Mouse (Mus musculus) CH12.LX (cell line): Measurements from ENCODE around the gene Adgb. TPM values are rescaled to one million over a fixed set of nuclear protein-coding genes. Genes with fewer than 3 reads are reported as not detected.
"Not testable (repeated sequence)": the region's sequence is repeated elsewhere in the genome, so short reads cannot be mapped to it uniquely, and the experiment has no call there.

Source experiments
- DNase-seq: peaks from one replicate; pipeline ENCODE4 v3.0.0-alpha.2; 2013; ENCODE audit errors: extremely low read depth
- H3K27ac ChIP-seq: 2 replicates; pipeline ENCODE4 v1.5.1; 2012; ENCODE audit warnings: low read depth, mild to moderate bottlenecking, control low read depth, moderate library complexity; ENCODE audit not compliant: insufficient read depth
- H3K27me3 ChIP-seq: replicated peaks from 2 replicates; pipeline ENCODE3; 2012; ENCODE audit warnings: inconsistent platforms
- H3K36me3 ChIP-seq, 2 experiments: replicated peaks in 1 of 2; 2 replicates each; pipeline versions ENCODE3 to v1.6.1; 2012; ENCODE audit warnings: inconsistent platforms in 1 of 2, low read length in 1 of 2, mild to moderate bottlenecking in 1 of 2, mixed read lengths in 1 of 2, moderate library complexity in 1 of 2; ENCODE audit not compliant: control insufficient read depth in 1 of 2, insufficient read depth in 1 of 2
- H3K4me1 ChIP-seq, 2 experiments: 2 replicates each; pipeline ENCODE4 v1.6.1; 2012; ENCODE audit warnings: inconsistent platforms in 1 of 2, moderate library complexity in 1 of 2; ENCODE audit not compliant: insufficient read depth in 2 of 2, control insufficient read depth in 1 of 2
- H3K4me2 ChIP-seq: 2 replicates; pipeline ENCODE4 v1.6.1; 2012; ENCODE audit warnings: low read depth, mild to moderate bottlenecking, control low read depth; ENCODE audit not compliant: poor library complexity, insufficient read depth, severe bottlenecking
- H3K4me3 ChIP-seq, 3 experiments: fragments of 150-350 bp in 1 of 3; sonication (generic) in 1 of 3; replicated peaks in 1 of 3; 2 replicates each; pipeline versions ENCODE3 to v1.5.1; 2011 to 2012; ENCODE audit warnings: low read depth in 2 of 3, low read length in 2 of 3, mild to moderate bottlenecking in 2 of 3, moderate library complexity in 2 of 3, control low read depth in 1 of 3, improper control_type of control experiment in 1 of 3, inconsistent platforms in 1 of 3, mixed read lengths in 1 of 3; ENCODE audit not compliant: poor library complexity in 1 of 3
- H3K79me2 ChIP-seq: replicated peaks from 2 replicates; pipeline ENCODE4 v1.6.1; 2012; ENCODE audit warnings: mild to moderate bottlenecking, moderate library complexity; ENCODE audit not compliant: control insufficient read depth, poor library complexity, insufficient read depth, severe bottlenecking; ENCODE audit errors: extremely low read depth
- H3K9ac ChIP-seq: 2 replicates; pipeline ENCODE4 v1.6.1; 2012; ENCODE audit warnings: low read depth, mild to moderate bottlenecking, control low read depth, moderate library complexity; ENCODE audit not compliant: insufficient read depth
- H3K9me3 ChIP-seq: replicated peaks from 2 replicates; pipeline ENCODE3; 2012; ENCODE audit warnings: low read length, inconsistent platforms, mixed read lengths
- BHLHE40 ChIP-seq: IDR thresholded peaks from 2 replicates; pipeline ENCODE4 v1.6.1; 2011; ENCODE audit warnings: mild to moderate bottlenecking, low read depth, low read length, improper control_type of control experiment
- CHD1 ChIP-seq: IDR thresholded peaks from 2 replicates; pipeline ENCODE4 v1.6.1; 2012; ENCODE audit warnings: low read depth, low read length, improper control_type of control experiment, inconsistent platforms
- CHD2 ChIP-seq: IDR thresholded peaks from 2 replicates; pipeline ENCODE4 v1.6.1; 2011; ENCODE audit warnings: low read length, improper control_type of control experiment
- CTCF ChIP-seq, 2 experiments: IDR thresholded peaks in 1 of 2; conservative IDR thresholded peaks in 1 of 2; 2 replicates each; pipeline ENCODE4 v1.5.1; 2011 to 2012; ENCODE audit warnings: low read depth in 2 of 2, low read length in 2 of 2, improper control_type of control experiment in 1 of 2, inconsistent platforms in 1 of 2, mild to moderate bottlenecking in 1 of 2, moderate library complexity in 1 of 2
- E2F4 ChIP-seq: IDR thresholded peaks from 2 replicates; pipeline ENCODE4 v1.6.1; 2011; ENCODE audit warnings: low read depth, low read length, improper control_type of control experiment; ENCODE audit not compliant: insufficient replicate concordance
- ELF1 ChIP-seq: IDR thresholded peaks from 2 replicates; pipeline ENCODE4 v1.6.1; 2014; ENCODE audit warnings: low read depth, mild to moderate bottlenecking, inconsistent platforms, low read length, improper control_type of control experiment
- EP300 ChIP-seq: IDR thresholded peaks from 2 replicates; pipeline ENCODE4 v1.6.1; 2011; ENCODE audit warnings: low read length, improper control_type of control experiment
- ETS1 ChIP-seq: conservative IDR thresholded peaks from 2 replicates; pipeline ENCODE4 v1.6.1; 2012; ENCODE audit warnings: low read depth, mild to moderate bottlenecking, inconsistent platforms, low read length, improper control_type of control experiment, moderate library complexity
- HCFC1 ChIP-seq: IDR thresholded peaks from 2 replicates; pipeline ENCODE4 v1.6.1; 2012; ENCODE audit warnings: low read depth, mild to moderate bottlenecking, inconsistent platforms, low read length, improper control_type of control experiment
- IRF4 ChIP-seq: IDR thresholded peaks from 2 replicates; pipeline ENCODE4 v1.6.1; 2014; ENCODE audit warnings: low read depth, mild to moderate bottlenecking, inconsistent platforms, low read length, improper control_type of control experiment
- MAZ ChIP-seq: IDR thresholded peaks from 2 replicates; pipeline ENCODE4 v1.6.1; 2012; ENCODE audit warnings: low read depth, mild to moderate bottlenecking, inconsistent platforms, low read length, improper control_type of control experiment, moderate library complexity
- MEF2A ChIP-seq: IDR thresholded peaks from 2 replicates; pipeline ENCODE4 v1.6.1; 2014; ENCODE audit warnings: low read depth, mild to moderate bottlenecking, inconsistent platforms, low read length, improper control_type of control experiment, borderline replicate concordance
- MXI1 ChIP-seq: IDR thresholded peaks from 2 replicates; pipeline ENCODE4 v1.6.1; 2011; ENCODE audit warnings: mild to moderate bottlenecking, low read depth, low read length, improper control_type of control experiment
- MYC ChIP-seq: IDR thresholded peaks from 2 replicates; pipeline ENCODE4 v1.6.1; 2011; ENCODE audit warnings: low read depth, mild to moderate bottlenecking, improper control_type of control experiment, low read length
- PAX5 ChIP-seq: IDR thresholded peaks from 2 replicates; pipeline ENCODE4 v1.6.1; 2012; ENCODE audit warnings: low read length, inconsistent platforms, mixed read lengths
- POLR2A ChIP-seq: IDR thresholded peaks from 2 replicates; pipeline ENCODE4 v1.6.1; 2011; ENCODE audit warnings: low read depth, mild to moderate bottlenecking, improper control_type of control experiment, low read length
- POLR2AphosphoS2 ChIP-seq: IDR thresholded peaks from 2 replicates; pipeline ENCODE4 v1.6.1; 2011; ENCODE audit warnings: low read depth, low read length, improper control_type of control experiment
- RCOR1 ChIP-seq: conservative IDR thresholded peaks from 2 replicates; pipeline ENCODE4 v1.6.1; 2012; ENCODE audit warnings: low read depth, mild to moderate bottlenecking, inconsistent platforms, low read length, improper control_type of control experiment
- SMC3 ChIP-seq: IDR thresholded peaks from 2 replicates; pipeline ENCODE4 v1.6.1; 2011; ENCODE audit warnings: low read depth, low read length, improper control_type of control experiment
- TBP ChIP-seq: conservative IDR thresholded peaks from 2 replicates; pipeline ENCODE4 v1.6.1; 2011; ENCODE audit warnings: low read depth, low read length, improper control_type of control experiment
- ZKSCAN1 ChIP-seq: IDR thresholded peaks from 2 replicates; pipeline ENCODE4 v1.6.1; 2012; ENCODE audit warnings: low read depth, inconsistent platforms, low read length, improper control_type of control experiment, borderline replicate concordance
- ZNF384 ChIP-seq: IDR thresholded peaks from 2 replicates; pipeline ENCODE4 v1.6.1; 2012; ENCODE audit warnings: low read depth, low read length, improper control_type of control experiment, inconsistent platforms
- dilution Hi-C: fragments of 300-500 bp; cut with MboI; formaldehyde crosslinking; loops from 2 replicates; pipeline ENCODE4 v1.14.3; 2020; ENCODE audit warnings: low sequenced_read_pairs; ENCODE audit not compliant: extremely low pct_unique_long_range_greater_than_20kb, extremely low pct_ligation_motif_present
- in situ Hi-C: fragments of 300-500 bp; cut with MboI; formaldehyde crosslinking; loops from 3 replicates; pipeline ENCODE4 v1.14.3; 2019; ENCODE audit warnings: low sequenced_read_pairs, low pct_ligation_motif_present, low pct_unique_long_range_greater_than_20kb, mixed read lengths
- polyA plus RNA-seq: library from polyadenylated mRNA; unstranded; fragments of >175 nt; gene quantifications from 2 replicates; pipeline ENCODE4 v1.2.1, GENCODE M21; 2012; ENCODE audit warnings: low read depth; ENCODE audit not compliant: insufficient read length
- total RNA-seq, 2 experiments: library from RNA; depleted of rRNA; stranded (reverse); fragments of 300-350 nt in 1 of 2; fragments of >200 nt in 1 of 2; gene quantifications; 2 replicates each; pipeline ENCODE4 v1.2.3; 2012 to 2014

Adgb gene
- total RNA-seq (2012; rRNA removed) (not detected in 2 replicates), total RNA-seq (2014; rRNA removed) (not detected in 2 replicates), polyA plus RNA-seq (not detected in 2 replicates)

GRCm38 (mm10) chr10:10471961-10472610 is at the start of gene Adgb:
Gene Adgb (minus strand): TSS chr10:10472326.
- H3K9me3 ChIP-seq = no peaks in the 10 kb centered on the region
- H3K4me2 ChIP-seq = no peak within 1 kb of the TSS
- no peaks in the 10 kb centered on the region for H3K79me2 ChIP-seq
- in situ Hi-C loops (no loop called here), dilution Hi-C loops (no loop called here)
- no peaks in the 10 kb centered on the region for H3K27me3 ChIP-seq
- H3K4me3 ChIP-seq = no peak within 1 kb of the TSS
- no peak within 1 kb of the TSS for H3K9ac ChIP-seq
- no peaks in the 10 kb centered on the region for H3K36me3 ChIP-seq
- no peak for TF ChIP-seq MXI1
- no peak for TF ChIP-seq CHD1
- no peak for TF ChIP-seq ZNF384
- no peak for TF ChIP-seq PAX5
- TF ChIP-seq BHLHE40 = no peak
- TF ChIP-seq IRF4 = no peak
- no peak for TF ChIP-seq CHD2
- TF ChIP-seq E2F4 = no peak
- TF ChIP-seq SMC3 = no peak
- no peak for TF ChIP-seq HCFC1
- TF ChIP-seq, all 38 proteins: peak for 0
- peaks cover 0 to 12% of the 10 kb centered on the region in 2 experiments; a peak in 1 of 4 replicates for H3K4me1 ChIP-seq
- no peak within 1 kb of the TSS for H3K27ac ChIP-seq
- DNase-seq = no peak

GRCm38 (mm10) chr10:10480139-10480538 is 8.0 kb upstream of the Adgb start:
- dilution Hi-C loops (no loop called here), in situ Hi-C loops (no loop called here)
- no peaks in the 10 kb centered on the region for H3K36me3 ChIP-seq
- no peak overlapping the region for H3K4me3 ChIP-seq
- H3K27me3 ChIP-seq = no peaks in the 10 kb centered on the region
- DNase-seq = no peak
- H3K4me2 ChIP-seq = no peak overlapping the region
- TF ChIP-seq CTCF (conservative IDR thresholded peaks at IDR 0.05 in 1 of 2, IDR thresholded peaks at IDR 0.05 in 1 of 2; ENCODE audit: low read depth in 2 of 2, low read length in 2 of 2) (no peak), POLR2A (no peak), RCOR1 (no peak), ELF1 (no peak), MYC (no peak), ETS1 (no peak), EP300 (no peak), POLR2AphosphoS2 (no peak), ZKSCAN1 (no peak), MEF2A (no peak), MAZ (no peak), CHD1 (no peak), TBP (no peak)
- H3K9me3 ChIP-seq = no peaks in the 10 kb centered on the region
- peaks cover 0 to 12% of the 10 kb centered on the region in 2 experiments; a peak in 1 of 4 replicates for H3K4me1 ChIP-seq
- no peak overlapping the region for H3K9ac ChIP-seq
- H3K27ac ChIP-seq = no peak overlapping the region
- H3K79me2 ChIP-seq = no peaks in the 10 kb centered on the region

GRCm38 (mm10) chr10:10477429-10477828 is 5.3 kb upstream of the Adgb start:
- in situ Hi-C loops, H3K4me3 ChIP-seq, H3K79me2 ChIP-seq, H3K9me3 ChIP-seq, H3K27ac ChIP-seq, H3K4me2 ChIP-seq, H3K27me3 ChIP-seq, H3K36me3 ChIP-seq, dilution Hi-C loops, H3K9ac ChIP-seq, DNase-seq: not testable (repeated sequence)
- H3K4me1 ChIP-seq = peaks cover 0 to 12% of the 10 kb centered on the region in 2 experiments; a peak in 1 of 4 replicates
